Mouse (Mus musculus): ENCODE data around the gene Atp6v0e2. TPM values are rescaled to one million over a fixed set of nuclear protein-coding genes. Genes with fewer than 3 reads are reported as not detected.

Gene Atp6v0e2
- total RNA-seq (2012; rRNA removed) = not detected in 2 replicates
- total RNA-seq (2014; rRNA removed) = not detected in 2 replicates
- not detected in 2 replicates for polyA plus RNA-seq (2012; ENCODE audit: insufficient read length, low read depth)

- TF ChIP-seq CHD2 (IDR thresholded peaks at IDR 0.05; ENCODE audit: low read length) (no peak), JUND (conservative IDR thresholded peaks at IDR 0.05; ENCODE audit: low read depth, low read length) (no peak), TBP (conservative IDR thresholded peaks at IDR 0.05; ENCODE audit: low read depth, low read length) (no peak), NRF1 (IDR thresholded peaks at IDR 0.05; ENCODE audit: low read depth, low read length) (no peak), NELFE (IDR thresholded peaks at IDR 0.05; ENCODE audit: low read depth, low read length) (no peak)
- no peak within 1 kb of the TSS for H3K4me2 ChIP-seq (ENCODE audit: insufficient read depth, low read depth, poor library complexity, severe bottlenecking)
- dilution Hi-C loops (cut with MboI; ENCODE audit: extremely low pct_ligation_motif_present, extremely low pct_unique_long_range_greater_than_20kb, low sequenced_read_pairs) (no loop called here), in situ Hi-C loops (cut with MboI; ENCODE audit: low pct_ligation_motif_present, low pct_unique_long_range_greater_than_20kb, low sequenced_read_pairs) (loop anchor here (5.0 to 25.0 kb wide), 2 partner anchors 80 to 350 kb away; no protein-coding TSS in a partner anchor)
- H3K27ac ChIP-seq (ENCODE audit: insufficient read depth, low read depth) = no peak within 1 kb of the TSS
- no peak for DNase-seq (ENCODE audit: extremely low read depth)
- peaks cover 3 to 21% of the 10 kb centered on the region in 2 experiments for H3K36me3 ChIP-seq (replicated peaks in 1 of 2; ENCODE audit: control insufficient read depth in 1 of 2, insufficient read depth in 1 of 2, low read length in 1 of 2)
- H3K4me3 ChIP-seq (replicated peaks in 1 of 3; ENCODE audit: low read depth in 2 of 3, low read length in 2 of 3, poor library complexity in 1 of 3) = no peak within 1 kb of the TSS
- H3K27me3 ChIP-seq (replicated peaks) = no peaks in the 10 kb centered on the region
- no peaks in the 10 kb centered on the region for H3K9me3 ChIP-seq (replicated peaks; ENCODE audit: low read length)
- H3K4me1 ChIP-seq (ENCODE audit: control insufficient read depth in 1 of 2, insufficient read depth in 2 of 2) = peaks cover 0 to 18% of the 10 kb centered on the region in 2 experiments; a peak in 2 of 4 replicates
- no peaks in the 10 kb centered on the region for H3K79me2 ChIP-seq (replicated peaks; ENCODE audit: control insufficient read depth, extremely low read depth, insufficient read depth, poor library complexity, severe bottlenecking)
- H3K9ac ChIP-seq (ENCODE audit: insufficient read depth, low read depth) = no peak within 1 kb of the TSS
Observed at GRCm38 (mm10) chr6:48537105-48537954, at the start of gene Atp6v0e2. Gene Atp6v0e2, plus strand, starts transcription at chr6:48537615.

- Histone ChIP-seq H3K36me3 (replicated peaks in 1 of 2; ENCODE audit: control insufficient read depth in 1 of 2, insufficient read depth in 1 of 2, low read length in 1 of 2) (no peaks in the 10 kb centered on the region), H3K4me3 (replicated peaks in 1 of 3; ENCODE audit: low read depth in 2 of 3, low read length in 2 of 3, poor library complexity in 1 of 3) (no peak overlapping the region), H3K79me2 (replicated peaks; ENCODE audit: control insufficient read depth, extremely low read depth, insufficient read depth, poor library complexity, severe bottlenecking) (no peaks in the 10 kb centered on the region), H3K4me1 (ENCODE audit: control insufficient read depth in 1 of 2, insufficient read depth in 2 of 2) (peaks cover 4 to 8% of the 10 kb centered on the region in 2 experiments; a peak in 3 of 4 replicates), H3K27ac (ENCODE audit: insufficient read depth, low read depth) (no peak overlapping the region), H3K27me3 (replicated peaks) (peaks cover 65% of the 10 kb centered on the region), H3K9ac (ENCODE audit: insufficient read depth, low read depth) (no peak overlapping the region), H3K9me3 (replicated peaks; ENCODE audit: low read length) (no peaks in the 10 kb centered on the region), H3K4me2 (ENCODE audit: insufficient read depth, low read depth, poor library complexity, severe bottlenecking) (no peak overlapping the region)
- in situ Hi-C loops (cut with MboI; ENCODE audit: low pct_ligation_motif_present, low pct_unique_long_range_greater_than_20kb, low sequenced_read_pairs) (no loop called here), dilution Hi-C loops (cut with MboI; ENCODE audit: extremely low pct_ligation_motif_present, extremely low pct_unique_long_range_greater_than_20kb, low sequenced_read_pairs) (no loop called here)
- DNase-seq (ENCODE audit: extremely low read depth) = no peak
- TF ChIP-seq USF1 (IDR thresholded peaks at IDR 0.05; ENCODE audit: low read depth, low read length) = no peak
- TF ChIP-seq CHD1 (IDR thresholded peaks at IDR 0.05; ENCODE audit: low read depth, low read length) = no peak
- TF ChIP-seq MAX (IDR thresholded peaks at IDR 0.05; ENCODE audit: low read length) = no peak
- TF ChIP-seq EP300 (IDR thresholded peaks at IDR 0.05; ENCODE audit: low read length) = no peak
- no peak for TF ChIP-seq ZKSCAN1 (IDR thresholded peaks at IDR 0.05; ENCODE audit: borderline replicate concordance, low read depth, low read length)
- no peak for TF ChIP-seq GABPA (IDR thresholded peaks at IDR 0.05; ENCODE audit: insufficient replicate concordance, low read depth, low read length)
- TF ChIP-seq UBTF (IDR thresholded peaks at IDR 0.05; ENCODE audit: low read depth, low read length) = no peak
- no peak for TF ChIP-seq MEF2A (IDR thresholded peaks at IDR 0.05; ENCODE audit: borderline replicate concordance, low read depth, low read length)
- TF ChIP-seq HCFC1 (IDR thresholded peaks at IDR 0.05; ENCODE audit: low read depth, low read length) = no peak
- TF ChIP-seq ZNF384 (IDR thresholded peaks at IDR 0.05; ENCODE audit: low read depth, low read length) = no peak
- TF ChIP-seq IRF4 (IDR thresholded peaks at IDR 0.05; ENCODE audit: low read depth, low read length) = no peak
- TF ChIP-seq SMC3 (IDR thresholded peaks at IDR 0.05; ENCODE audit: low read depth, low read length) = no peak
- no peak for TF ChIP-seq KAT2A (IDR thresholded peaks at IDR 0.05; ENCODE audit: insufficient replicate concordance, low read length)
Observed at GRCm38 (mm10) chr6:48487747-48488725, 49.4 kb upstream of the Atp6v0e2 start.

Measured in CH12.LX (cell line).